Mouse (Mus musculus) liver, postnatal 0 days (tissue): ENCODE results near the gene Nrxn2. TPM values are rescaled to one million over a fixed set of nuclear protein-coding genes. Genes with fewer than 3 reads are reported as not detected.

Source experiments
- ATAC-seq: fragments of 200-750 bp; cut with Nextera tagmentation; 2 replicates; pipeline ENCODE4 v1.8.0; 2017; ENCODE audit warnings: mild to moderate bottlenecking, moderate library complexity
- DNase-seq: peaks from one replicate; pipeline ENCODE4 v3.0.0-alpha.2; 2016
- H3K27ac ChIP-seq: fragments of 300-500 bp; sonication (generic); 2 replicates; pipeline ENCODE4 v1.5.1; 2014; ENCODE audit warnings: antibody characterized with exemption, moderate library complexity, mild to moderate bottlenecking, low read depth
- H3K27me3 ChIP-seq: fragments of 300-500 bp; sonication (generic); 2 replicates; pipeline ENCODE4 v1.6.1; 2014; ENCODE audit warnings: low read length, control low read depth, mixed read lengths; ENCODE audit not compliant: insufficient read depth
- H3K36me3 ChIP-seq: fragments of 300-500 bp; sonication (generic); replicated peaks from 2 replicates; pipeline ENCODE4 v1.6.1; 2014; ENCODE audit warnings: mild to moderate bottlenecking, control low read depth, low read length, moderate library complexity, mixed read lengths; ENCODE audit not compliant: insufficient read depth
- H3K4me1 ChIP-seq: fragments of 300-500 bp; sonication (generic); 2 replicates; pipeline ENCODE4 v1.6.1; 2014; ENCODE audit warnings: antibody characterized with exemption, mild to moderate bottlenecking, control low read depth; ENCODE audit not compliant: insufficient read depth
- H3K4me2 ChIP-seq: fragments of 300-500 bp; sonication (generic); 2 replicates; pipeline ENCODE4 v1.6.1; 2014; ENCODE audit warnings: low read depth, mild to moderate bottlenecking, low read length, moderate library complexity, mixed read lengths
- H3K4me3 ChIP-seq: fragments of 300-500 bp; sonication (generic); 2 replicates; pipeline ENCODE4 v1.5.1; 2014; ENCODE audit warnings: low read depth, low read length
- H3K9ac ChIP-seq: fragments of 300-500 bp; sonication (generic); replicated peaks from 2 replicates; pipeline ENCODE4 v1.6.1; 2014; ENCODE audit warnings: mild to moderate bottlenecking, moderate library complexity
- H3K9me3 ChIP-seq: fragments of 300-500 bp; sonication (generic); 2 replicates; pipeline ENCODE4 v1.6.1; 2016; ENCODE audit warnings: mild to moderate bottlenecking, control low read depth, low read length, mixed read lengths
- CTCF ChIP-seq: sonication (generic); IDR thresholded peaks from 2 replicates; pipeline ENCODE4 v1.5.1; 2016; ENCODE audit warnings: antibody characterized with exemption, low read depth
- EP300 ChIP-seq: IDR thresholded peaks from 2 replicates; pipeline ENCODE4 v1.6.1; 2016; ENCODE audit warnings: antibody characterized with exemption, low read depth, mild to moderate bottlenecking
- WGBS: fragments of 180-500 bp; shearing (Covaris S2); extraction: QIAGEN DNeasy Blood & Tissue Kit; methylation state at CpG from one replicate; pipeline ENCODE4 v1.1.7; 2014; ENCODE audit not compliant: insufficient replicate concordance; 5-methylcytosine and 5-hydroxymethylcytosine counted together
- microRNA-seq: library from miRNA; unstranded; fragments of <30 nt; microRNA quantifications from one replicate; pipeline ENCODE4, GENCODE M21; 2016
- polyA plus RNA-seq: library from polyadenylated mRNA; unstranded; fragments of >200 nt; fragmentation: Nextera tagmentation; extraction: Ambion mirVana; gene quantifications from 2 replicates; pipeline ENCODE4 v1.2.1, GENCODE M21; 2015

Nrxn2 gene
- polyA plus RNA-seq, 1 experiment from 2014 or later, result 0.97 TPM

DNA sequence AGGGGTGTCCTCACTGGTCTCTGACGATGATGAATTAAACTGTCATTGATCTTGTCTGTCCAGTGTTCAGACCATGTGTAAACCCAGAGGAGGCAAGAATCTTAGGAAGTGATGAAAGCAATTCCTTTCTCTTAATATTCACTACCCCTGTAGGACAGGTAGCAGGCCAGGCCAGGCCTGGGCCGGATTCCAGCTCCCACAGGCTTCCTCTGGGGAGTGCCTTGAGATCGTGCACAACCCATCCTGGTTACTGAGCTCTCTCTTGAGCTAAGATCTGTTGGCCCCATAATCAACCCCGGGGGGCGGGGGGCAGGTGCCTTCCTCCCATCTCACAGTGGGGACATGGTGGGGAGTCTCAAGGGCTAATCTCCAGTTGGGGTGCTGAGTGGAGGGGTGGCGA lies 146.6 kb downstream of the Nrxn2 start:
- no peaks in the 10 kb centered on the region for H3K36me3 ChIP-seq
- H3K4me3 ChIP-seq, result no peak overlapping the region
- no peaks in the 10 kb centered on the region for H3K4me1 ChIP-seq
- H3K9ac ChIP-seq, result no peak overlapping the region
- ATAC-seq, result no peak
- H3K9me3 ChIP-seq, result no peaks in the 10 kb centered on the region
- WGBS, result 81% methylated on average over 6 of the region's 6 CpGs
- DNase-seq, result no peak
- H3K4me2 ChIP-seq, result no peak overlapping the region
- TF ChIP-seq CTCF (no peak), EP300 (no peak)
- H3K27me3 ChIP-seq, result no peaks in the 10 kb centered on the region
- H3K27ac ChIP-seq, result no peak overlapping the region

DNA sequence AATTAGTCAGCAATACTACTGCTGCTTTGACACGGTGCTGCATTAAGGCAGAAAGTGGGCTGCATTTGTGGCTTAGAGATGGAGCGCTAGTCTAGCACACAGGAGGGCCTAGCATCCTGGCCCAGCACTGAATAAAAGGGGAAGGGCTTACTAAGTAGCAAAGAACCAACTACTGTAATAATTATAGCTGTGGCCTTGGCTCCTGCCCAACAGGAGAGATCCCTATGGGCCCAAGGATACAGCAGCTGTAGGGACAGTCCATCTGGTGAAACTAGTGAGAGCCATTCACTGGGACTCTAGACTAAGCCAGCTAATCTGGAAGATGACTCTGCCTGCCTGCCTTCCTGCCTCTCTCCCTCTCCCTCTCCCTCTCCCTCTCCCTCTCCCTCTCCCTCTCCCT lies 147.9 kb downstream of the Nrxn2 start:
- H3K4me2 ChIP-seq, result no peak overlapping the region
- H3K36me3 ChIP-seq, result no peaks in the 10 kb centered on the region
- 75% methylated on average over 2 of the region's 2 CpGs for WGBS
- no peak overlapping the region for H3K27ac ChIP-seq
- no peak for DNase-seq
- no peaks in the 10 kb centered on the region for H3K27me3 ChIP-seq
- no peak overlapping the region for H3K4me3 ChIP-seq
- no peaks in the 10 kb centered on the region; the same call in 1 of the 2 replicates for H3K4me1 ChIP-seq
- H3K9ac ChIP-seq, result no peak overlapping the region
- TF ChIP-seq CTCF, result no peak
- TF ChIP-seq EP300, result no peak
- no peaks in the 10 kb centered on the region for H3K9me3 ChIP-seq
- ATAC-seq, result no peak

DNA sequence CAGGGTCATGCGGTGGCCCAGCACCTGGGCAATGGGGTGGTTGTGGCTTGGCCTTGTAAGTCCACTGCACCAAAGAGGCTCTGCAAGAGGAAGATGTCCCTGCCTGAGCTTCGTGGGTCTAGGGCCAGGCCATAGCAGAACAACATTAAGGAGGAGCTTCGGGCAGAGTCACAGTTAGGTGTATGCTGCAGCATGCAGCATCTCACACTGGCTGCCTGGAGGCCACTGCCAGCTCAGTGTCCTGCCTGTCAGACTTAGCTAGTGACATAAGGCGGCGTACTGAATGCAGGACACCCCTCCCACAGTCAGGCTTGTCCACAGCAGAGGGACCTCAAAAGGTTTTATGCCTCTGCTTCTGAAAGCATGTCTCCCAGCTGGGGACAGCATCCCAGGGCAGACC lies 150.5 kb downstream of the Nrxn2 start:
- H3K4me1 ChIP-seq, result no peaks in the 10 kb centered on the region; the same call in 1 of the 2 replicates
- H3K27ac ChIP-seq, result no peak overlapping the region
- TF ChIP-seq CTCF (no peak), EP300 (no peak)
- H3K36me3 ChIP-seq, result no peaks in the 10 kb centered on the region
- DNase-seq (no peak), ATAC-seq (no peak)
- H3K4me2 ChIP-seq, result no peak overlapping the region
- no peaks in the 10 kb centered on the region for H3K9me3 ChIP-seq
- no peaks in the 10 kb centered on the region for H3K27me3 ChIP-seq
- no peak overlapping the region for H3K9ac ChIP-seq
- WGBS, result 69% methylated on average over 5 of the region's 5 CpGs
- H3K4me3 ChIP-seq, result no peak overlapping the region

DNA sequence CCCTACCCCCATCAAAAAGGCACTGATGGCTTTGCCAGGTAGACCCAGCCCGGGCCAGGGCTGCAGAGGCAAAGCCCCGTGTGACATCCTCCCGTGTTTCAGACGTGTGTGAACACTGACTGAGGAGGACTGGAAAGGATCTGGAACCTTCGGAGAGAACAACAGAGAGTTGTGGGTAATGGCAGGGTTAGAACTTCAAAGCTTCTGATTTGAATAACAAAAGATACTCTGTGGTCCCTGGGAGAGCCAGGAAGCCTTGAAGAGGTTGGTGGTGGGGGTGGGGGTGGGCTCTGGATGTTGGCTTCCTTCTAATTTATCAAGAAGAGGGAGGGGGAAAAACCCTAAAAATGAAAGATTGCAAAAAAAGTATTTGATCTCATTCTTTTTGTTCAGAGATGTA lies 151.0 kb downstream of the Nrxn2 start:
- no peak overlapping the region for H3K27ac ChIP-seq
- H3K9me3 ChIP-seq, result no peaks in the 10 kb centered on the region
- ATAC-seq (no peak), DNase-seq (no peak)
- no peaks in the 10 kb centered on the region for H3K27me3 ChIP-seq
- WGBS, result 43% methylated on average over 5 of the region's 5 CpGs
- H3K4me3 ChIP-seq, result no peak overlapping the region
- H3K9ac ChIP-seq, result no peak overlapping the region
- H3K4me1 ChIP-seq, result no peaks in the 10 kb centered on the region; the same call in 1 of the 2 replicates
- H3K4me2 ChIP-seq, result no peak overlapping the region
- no peak for TF ChIP-seq CTCF
- TF ChIP-seq EP300, result no peak
- no peaks in the 10 kb centered on the region for H3K36me3 ChIP-seq

DNA sequence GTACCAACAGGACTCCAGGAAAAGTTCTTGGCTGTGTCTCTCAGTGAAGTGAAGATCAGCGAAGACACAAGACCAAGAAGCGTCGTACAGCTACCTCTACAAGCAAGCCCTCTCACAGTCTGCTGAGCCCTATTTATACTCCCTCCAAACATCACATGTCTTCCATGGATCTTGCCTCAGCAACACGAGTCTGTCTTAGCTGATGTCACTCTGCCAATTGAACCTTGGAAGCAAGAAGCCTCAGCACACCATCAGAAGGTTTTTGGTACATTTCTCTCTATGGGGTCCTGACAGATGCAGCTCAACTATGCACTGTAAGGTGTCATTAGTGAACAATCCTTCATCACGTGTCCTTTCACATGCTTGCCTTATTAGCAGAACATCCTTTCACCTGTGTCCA lies 152.9 kb downstream of the Nrxn2 start:
- no peak overlapping the region for H3K4me2 ChIP-seq
- TF ChIP-seq CTCF, result no peak
- no peak for TF ChIP-seq EP300
- WGBS, result 64% methylated on average over 5 of the region's 5 CpGs
- no peak overlapping the region for H3K27ac ChIP-seq
- no peaks in the 10 kb centered on the region; the same call in 1 of the 2 replicates for H3K4me1 ChIP-seq
- H3K9me3 ChIP-seq, result no peaks in the 10 kb centered on the region
- ATAC-seq (no peak), DNase-seq (no peak)
- no peak overlapping the region for H3K9ac ChIP-seq
- 0 out of 2 replicates have a peak, but pooled peaks cover 2% of the 10 kb centered on the region for H3K27me3 ChIP-seq
- no peak overlapping the region for H3K4me3 ChIP-seq
- H3K36me3 ChIP-seq, result no peaks in the 10 kb centered on the region

DNA sequence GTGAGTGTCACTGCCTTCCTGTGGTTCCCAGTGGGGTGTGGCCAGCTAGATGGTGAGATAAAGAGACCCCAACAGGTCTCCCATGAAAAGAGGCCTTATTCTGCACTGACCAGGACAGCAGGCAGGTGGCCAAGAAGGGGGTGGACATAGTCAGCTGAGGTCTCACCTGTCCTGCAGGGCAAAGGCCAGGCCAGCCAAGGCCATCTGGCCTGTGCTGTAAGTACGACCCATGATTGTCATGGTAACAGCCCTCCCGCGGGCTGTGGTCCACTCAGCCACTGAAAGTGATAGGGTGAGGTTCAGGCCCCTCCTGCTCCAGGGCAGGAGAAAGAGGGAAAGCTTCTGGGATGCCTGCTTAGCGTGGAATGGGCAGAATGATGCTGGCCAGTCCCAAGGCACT lies 153.5 kb downstream of the Nrxn2 start:
- Histone ChIP-seq H3K4me1 (no peaks in the 10 kb centered on the region; the same call in 1 of the 2 replicates), H3K9ac (no peak overlapping the region), H3K36me3 (no peaks in the 10 kb centered on the region), H3K27me3 (0 out of 2 replicates have a peak, but pooled peaks cover 2% of the 10 kb centered on the region), H3K4me3 (no peak overlapping the region), H3K9me3 (no peaks in the 10 kb centered on the region), H3K27ac (no peak overlapping the region), H3K4me2 (no peak overlapping the region)
- 37% methylated on average over 4 of the region's 4 CpGs for WGBS
- ATAC-seq (peak; percentile 29; the same call in 1 of the 2 replicates), DNase-seq (no peak)
- TF ChIP-seq CTCF, result no peak
- no peak for TF ChIP-seq EP300

Small RNA genes lying within 50 kb of the gene (microRNA-seq; reads per million reads assigned to microRNA genes)
- not detected for gene Gm26460

Other genes starting within 250 kb of the Nrxn2 start
- gene Majin, start 234.3 kb upstream of the Nrxn2 start, polyA plus RNA-seq, result not detected in 2 replicates
- gene Gpha2, start 192.4 kb upstream of the Nrxn2 start, polyA plus RNA-seq, result not detected in 2 replicates
- gene Ppp2r5b, start 182.9 kb upstream of the Nrxn2 start, polyA plus RNA-seq, result 3.2 and 3.8 TPM in 2 replicates
- 3.4 and 3.8 TPM in 2 replicates for gene Atg2a, start 177.1 kb upstream of the Nrxn2 start, polyA plus RNA-seq
- 36.4 and 36.9 TPM in 2 replicates for gene Ehd1, start 142.0 kb upstream of the Nrxn2 start, polyA plus RNA-seq
- 0.27 and 0.35 TPM in 2 replicates for gene Cdc42bpg, start 112.3 kb upstream of the Nrxn2 start, polyA plus RNA-seq
- 10.0 and 11.1 TPM in 2 replicates for gene Men1, start 83.8 kb upstream of the Nrxn2 start, polyA plus RNA-seq
- gene Map4k2, start 77.6 kb upstream of the Nrxn2 start, polyA plus RNA-seq, result 5.6 and 5.7 TPM in 2 replicates
- 34.6 and 35.7 TPM in 2 replicates for gene Sf1, start 55.0 kb upstream of the Nrxn2 start, polyA plus RNA-seq
- 2.5 and 8.9 TPM in 2 replicates for gene Pygm, start 34.3 kb upstream of the Nrxn2 start, polyA plus RNA-seq
- gene Rasgrp2, start 19.4 kb upstream of the Nrxn2 start, polyA plus RNA-seq, result 90.7 and 93.5 TPM in 2 replicates
- gene Slc22a12, start 124.3 kb downstream of the Nrxn2 start, polyA plus RNA-seq, result not detected in 2 replicates